Mouse (Mus musculus) heart, postnatal 36 days (tissue): ENCODE data around the gene Fbxw4. TPM values are rescaled to one million over a fixed set of nuclear protein-coding genes. Genes with fewer than 3 reads are reported as not detected.

Experiments used
- DNase-seq, 2 experiments: peaks; one replicate each; pipeline ENCODE4 v3.0.0; 2021 to 2022
- intact Hi-C: fragments of 180-260 bp; cut with DNase I; formaldehyde crosslinking; loops from one replicate; pipeline ENCODE4 v1.15.1; 2025
- total RNA-seq, 2 experiments: library from RNA; stranded (reverse); gene quantifications; 2 replicates each; pipeline ENCODE4 v1.2.3; 2021

The Fbxw4 gene
- total RNA-seq, 2 experiments from 2014 or later: 28.1 to 29.4 TPM

- no peak for DNase-seq
- intact Hi-C loops: no loop called here
Observed at GRCm38 (mm10) chr19:45616735-45617134, 43.4 kb downstream of the Fbxw4 start.

DNA sequence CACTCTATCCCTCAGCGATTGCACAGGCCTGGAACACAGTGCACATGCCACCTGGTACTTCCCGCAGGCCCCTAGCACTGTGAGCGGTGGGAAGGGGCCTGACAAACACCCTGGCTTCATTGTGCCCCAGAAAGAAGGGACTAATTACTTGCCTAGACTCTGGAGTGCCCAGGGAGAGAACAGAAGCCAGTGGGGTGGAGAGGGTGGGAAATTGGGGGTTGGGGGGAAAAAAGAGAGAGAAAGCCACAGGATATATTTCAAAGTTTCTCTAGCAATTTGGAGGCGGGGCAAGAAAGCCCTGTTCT, 43.9 kb downstream of the Fbxw4 start:
- intact Hi-C loops: no loop called here
- DNase-seq: no peak

DNA sequence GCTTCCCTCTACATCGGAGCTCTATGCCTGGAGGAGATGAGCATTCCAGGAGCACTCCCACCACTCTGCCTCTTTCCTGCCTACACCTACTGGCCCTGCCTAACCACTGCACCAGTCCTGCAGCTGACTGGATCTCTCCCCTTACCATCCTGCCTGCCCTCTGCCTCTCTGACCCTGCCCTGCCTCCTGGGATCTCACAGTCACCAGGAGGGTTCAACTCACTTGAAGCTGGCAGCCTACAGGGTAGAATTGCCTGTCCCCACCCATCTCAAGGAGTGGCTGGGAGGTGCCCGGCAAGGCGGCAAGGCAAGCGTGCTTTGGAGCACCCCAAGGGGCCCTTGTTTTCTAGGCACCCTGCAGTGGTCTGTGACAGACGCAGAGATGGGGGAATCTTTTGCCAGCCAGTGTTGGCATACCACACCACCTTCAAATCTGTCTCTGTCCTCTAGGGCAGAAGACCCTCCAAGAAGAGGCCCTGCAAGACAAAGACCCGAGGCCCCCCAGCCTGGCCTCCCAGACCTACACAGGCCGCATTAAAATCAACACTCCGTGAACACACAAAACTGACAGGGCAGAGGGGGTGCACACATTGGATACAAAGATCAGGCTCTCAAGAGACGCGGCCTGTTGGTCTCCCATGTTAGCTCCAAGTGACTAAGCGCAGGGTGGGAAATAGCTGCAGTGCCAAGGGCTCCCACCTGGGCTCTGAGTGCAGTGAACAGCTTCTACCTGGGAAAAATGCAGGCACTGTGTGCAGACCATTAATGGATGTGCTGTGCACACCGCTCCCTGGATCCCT, 44.5 kb downstream of the Fbxw4 start:
- DNase-seq: no peak
- intact Hi-C loops: no loop called here

- intact Hi-C loops: no loop called here
- no peak for DNase-seq
Observed at GRCm38 (mm10) chr19:45614928-45615327, 45.2 kb downstream of the Fbxw4 start.

GRCm38 (mm10) chr19:45614375-45614774, 45.7 kb downstream of the Fbxw4 start:
- intact Hi-C loops: no loop called here

GRCm38 (mm10) chr19:45610823-45611222, 49.3 kb downstream of the Fbxw4 start:
- intact Hi-C loops: no loop called here
- DNase-seq: no peak

More at GRCm38 (mm10) chr19:45614375-45614774, 45.7 kb downstream of the Fbxw4 start:
- no peak for DNase-seq

DNA sequence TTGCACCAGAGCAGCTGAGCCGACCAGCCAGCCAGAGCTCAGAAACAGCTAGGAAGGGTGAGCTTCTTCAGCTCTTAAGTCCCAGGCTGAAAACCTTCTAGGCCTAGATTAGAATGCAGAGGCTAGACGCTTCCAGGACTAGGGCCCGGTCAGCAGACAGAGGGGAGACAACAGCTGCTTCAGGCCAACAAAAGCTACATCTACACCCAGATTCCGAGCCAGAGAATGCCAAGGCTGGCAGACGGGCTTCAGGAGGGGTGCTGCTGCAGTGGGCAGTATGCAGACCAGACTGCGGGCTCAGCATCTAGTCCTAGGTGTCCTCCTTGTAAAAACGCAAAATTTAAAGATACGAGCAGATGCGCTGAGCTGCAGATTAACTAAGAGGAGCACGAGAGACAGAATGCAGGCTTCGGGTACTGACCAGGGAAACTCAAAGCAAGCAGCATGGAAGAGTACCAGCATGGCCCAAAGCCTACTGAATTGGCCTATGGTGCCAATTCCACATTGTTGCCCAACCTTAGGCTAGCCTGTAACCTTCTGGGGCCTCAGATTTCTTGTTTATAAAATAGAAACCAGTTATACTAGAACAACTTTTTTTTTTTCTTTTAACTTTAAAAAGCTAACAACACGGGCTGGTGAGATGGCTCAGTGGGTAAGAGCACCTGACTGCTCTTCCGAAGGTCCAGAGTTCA, 51.3 kb downstream of the Fbxw4 start:
- intact Hi-C loops: no loop called here
- no peak for DNase-seq

DNA sequence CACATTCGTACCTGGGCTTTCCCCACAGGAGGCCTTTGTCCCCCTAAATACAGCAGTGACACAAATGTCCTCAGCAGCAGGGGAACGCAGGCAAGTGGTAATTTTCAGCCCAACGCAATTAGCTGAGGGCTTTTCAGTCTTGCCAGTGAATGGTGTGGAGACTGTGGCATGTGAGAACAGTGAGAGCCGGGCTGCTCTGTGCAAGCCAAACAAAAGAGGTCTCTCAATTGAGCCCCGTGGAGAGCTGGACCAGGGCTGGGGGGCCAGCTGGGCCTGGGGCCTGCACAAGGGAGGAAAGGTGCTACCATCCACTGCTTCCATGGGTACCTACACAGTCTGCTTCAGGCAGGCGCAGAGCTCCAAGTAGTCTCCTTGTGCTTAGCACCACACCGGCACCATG, 52.6 kb downstream of the Fbxw4 start:
- intact Hi-C loops: no loop called here
- DNase-seq: no peak

DNA sequence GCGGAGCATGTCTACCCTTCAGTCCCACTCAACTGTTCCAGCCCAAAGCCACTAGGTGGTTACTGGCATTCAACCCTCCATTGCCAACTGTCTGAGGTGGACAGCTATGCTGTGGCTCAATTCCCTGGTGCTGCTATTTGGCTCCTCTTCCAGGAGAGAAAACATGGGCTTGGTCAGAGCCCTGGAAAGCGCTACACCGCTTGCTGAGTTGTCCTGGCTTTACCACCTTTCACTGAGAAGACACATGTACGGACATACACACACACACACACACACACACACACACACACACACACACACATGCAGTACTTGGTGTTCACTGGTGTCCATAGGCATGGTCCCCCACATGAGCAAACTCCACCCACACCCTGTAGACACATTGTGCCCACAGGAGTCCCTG, 53.4 kb downstream of the Fbxw4 start:
- intact Hi-C loops: no loop called here
- no peak for DNase-seq

DNA sequence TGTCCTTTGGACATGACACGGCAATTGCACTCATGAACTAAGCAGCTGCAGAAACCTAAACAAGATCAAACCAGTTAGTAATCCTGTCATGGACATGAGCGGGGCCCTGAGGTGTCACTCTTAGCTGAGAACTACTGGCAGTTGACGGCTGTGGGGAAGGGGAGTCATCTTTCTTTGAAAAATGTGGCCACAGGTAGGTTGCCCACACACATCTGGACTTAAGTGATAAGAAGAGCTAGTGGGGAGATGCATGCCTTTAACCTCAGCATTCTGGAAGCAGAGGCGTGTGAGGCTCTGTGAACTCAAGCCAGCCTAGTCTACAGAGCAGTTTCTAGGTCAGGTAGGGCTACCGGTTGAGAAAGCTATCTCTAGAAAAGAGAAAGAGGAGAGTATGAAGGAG, 57.5 kb downstream of the Fbxw4 start:
- no peak for DNase-seq
- intact Hi-C loops: no loop called here

- intact Hi-C loops: no loop called here
- no peak for DNase-seq
Observed at GRCm38 (mm10) chr19:45597106-45597505, 63.0 kb downstream of the Fbxw4 start.

DNA sequence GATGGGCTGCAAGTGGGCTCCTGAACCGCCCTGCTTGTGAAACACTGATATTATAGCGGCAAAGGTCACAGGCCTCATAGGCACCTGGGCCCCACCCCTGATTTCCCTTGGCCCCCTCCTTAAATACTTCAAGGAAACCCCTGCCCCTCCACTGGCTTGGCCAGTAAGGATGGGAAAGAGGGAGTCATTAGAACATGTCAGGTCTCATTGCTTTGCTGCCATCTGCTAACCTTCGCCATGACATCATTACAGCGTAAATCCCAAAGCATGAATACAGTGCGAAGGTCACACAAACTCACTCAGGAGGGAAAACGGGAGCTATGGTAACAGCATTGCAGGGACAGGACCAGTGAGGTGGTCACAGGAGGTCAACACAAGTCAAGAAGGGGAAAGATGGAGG, 63.7 kb downstream of the Fbxw4 start:
- intact Hi-C loops: no loop called here
- no peak for DNase-seq

DNA sequence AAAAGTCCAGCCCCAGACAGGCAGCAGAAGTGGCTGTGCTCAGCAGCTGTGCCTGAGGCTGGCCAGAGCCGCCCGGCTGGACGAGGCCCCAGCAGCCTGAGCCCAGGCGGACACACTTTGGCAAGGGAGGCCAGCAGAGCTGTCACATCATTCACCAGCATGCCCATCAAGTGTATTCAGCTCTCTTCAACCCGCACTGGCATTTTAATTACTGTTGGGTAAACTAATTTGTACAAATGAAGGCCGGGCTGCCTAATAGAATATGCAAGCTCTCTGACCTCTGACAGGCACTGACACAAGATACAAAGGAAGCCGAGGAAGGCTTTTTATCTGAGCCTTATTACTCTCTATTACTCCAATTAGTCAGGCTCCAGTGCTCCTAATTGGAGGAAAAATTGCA, 64.1 kb downstream of the Fbxw4 start:
- DNase-seq: peak; percentile 28 to 29
- intact Hi-C loops: no loop called here

DNA sequence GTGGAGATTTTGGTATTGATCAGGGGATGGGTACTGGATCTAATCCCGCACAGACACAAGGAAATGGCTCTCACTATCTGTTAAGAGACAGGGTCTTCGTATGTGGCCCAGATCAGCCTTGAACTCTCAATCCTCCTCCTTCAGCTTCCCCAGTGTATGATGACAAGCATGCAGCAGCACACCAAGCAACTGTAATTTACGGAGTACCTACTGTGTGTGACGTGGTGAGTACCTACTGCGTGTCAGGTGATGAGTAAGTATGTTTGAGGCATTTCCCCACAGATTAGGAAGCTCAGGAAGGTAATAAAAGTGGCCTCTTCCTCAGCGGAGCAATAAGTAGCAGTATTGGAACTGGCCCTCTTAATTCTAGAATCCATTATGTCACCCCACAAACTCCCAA, 64.6 kb downstream of the Fbxw4 start:
- intact Hi-C loops: no loop called here
- DNase-seq: no peak

DNA sequence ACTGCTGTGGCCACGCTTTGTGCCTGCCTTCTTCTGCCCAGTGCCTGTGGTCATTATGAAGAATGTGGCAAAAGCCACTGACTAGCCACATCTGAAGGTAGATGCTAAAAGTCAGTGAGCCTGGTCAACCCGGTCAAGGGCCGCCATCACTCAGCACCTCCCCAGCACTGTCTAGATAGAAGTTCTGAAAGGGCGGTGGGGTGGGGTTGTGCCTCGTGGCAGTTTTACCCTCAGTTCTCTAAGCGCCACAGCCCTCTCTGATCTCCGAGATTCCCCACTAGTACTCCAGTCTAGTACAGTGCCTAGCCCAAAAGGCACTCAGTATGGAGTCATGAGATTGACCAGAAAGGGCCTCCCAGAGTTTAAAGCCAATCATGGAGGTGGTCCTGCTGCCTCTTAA, 66.0 kb downstream of the Fbxw4 start:
- intact Hi-C loops: no loop called here
- no peak for DNase-seq

GRCm38 (mm10) chr19:45592916-45593315, 67.2 kb downstream of the Fbxw4 start:
- DNase-seq: no peak
- intact Hi-C loops: no loop called here

DNA sequence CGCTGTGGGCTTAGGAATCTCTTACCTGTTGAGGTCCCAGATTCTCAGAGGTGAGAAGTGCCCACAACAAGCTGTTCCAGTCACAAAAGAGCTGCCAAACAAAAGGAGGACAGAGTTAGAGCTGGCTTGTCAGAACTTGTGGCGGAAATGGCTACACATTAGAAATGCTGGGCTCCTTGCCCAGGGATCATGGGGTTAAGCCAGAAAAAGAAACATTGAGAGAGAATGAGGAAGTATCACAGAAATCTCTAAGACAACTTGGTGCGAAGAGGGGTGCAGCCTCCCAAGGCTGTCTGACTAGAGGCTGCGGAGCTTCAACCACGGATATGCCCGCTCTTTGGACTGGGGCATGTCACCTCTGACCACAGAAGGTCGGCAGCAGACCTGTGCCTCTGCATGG, 68.4 kb downstream of the Fbxw4 start:
- intact Hi-C loops: no loop called here
- peak; percentile 72 to 75 for DNase-seq

GRCm38 (mm10) chr19:45589761-45590160, 70.4 kb downstream of the Fbxw4 start:
- intact Hi-C loops: no loop called here
- DNase-seq: no peak

DNA sequence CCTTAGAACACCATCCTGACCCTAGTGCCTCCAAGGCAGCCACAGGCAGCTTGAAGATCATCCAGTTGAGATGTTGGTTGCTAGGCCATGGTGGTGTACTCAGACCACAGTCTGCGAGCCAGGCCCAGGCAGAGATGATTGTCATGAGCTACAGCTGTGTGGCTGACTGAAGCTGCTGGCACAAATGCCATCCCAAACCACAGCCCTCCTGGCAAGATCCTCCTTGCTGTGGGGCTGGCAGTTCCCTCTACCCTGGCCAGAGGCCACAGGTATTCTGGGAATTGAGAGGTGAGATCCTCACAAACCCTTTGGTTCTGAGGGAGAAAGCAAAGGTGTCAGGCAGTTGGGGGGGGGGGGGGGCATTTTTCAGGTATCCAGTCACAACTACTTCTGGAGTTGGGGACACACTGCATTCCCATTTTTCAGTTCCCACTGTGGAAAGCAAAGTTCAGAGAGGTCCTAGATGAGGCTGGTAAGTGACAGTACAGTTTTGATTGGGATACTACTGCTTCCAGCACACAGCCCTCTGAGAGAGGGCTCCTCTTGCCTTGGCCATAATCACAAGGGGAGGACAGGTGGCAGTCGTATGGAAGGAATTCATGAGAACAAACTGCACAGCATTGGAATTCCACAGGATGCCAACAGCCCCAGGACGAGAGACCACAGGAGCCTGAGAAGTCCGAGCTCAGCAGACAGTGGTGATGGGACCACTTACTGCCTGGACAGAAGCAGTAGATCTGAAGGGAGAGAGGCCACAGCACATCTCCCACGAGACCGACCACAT, 72.4 kb downstream of the Fbxw4 start:
- DNase-seq: peak; percentile 31 to 44
- intact Hi-C loops: no loop called here

GRCm38 (mm10) chr19:45586850-45587249, 73.3 kb downstream of the Fbxw4 start:
- intact Hi-C loops: no loop called here
- no peak for DNase-seq

DNA sequence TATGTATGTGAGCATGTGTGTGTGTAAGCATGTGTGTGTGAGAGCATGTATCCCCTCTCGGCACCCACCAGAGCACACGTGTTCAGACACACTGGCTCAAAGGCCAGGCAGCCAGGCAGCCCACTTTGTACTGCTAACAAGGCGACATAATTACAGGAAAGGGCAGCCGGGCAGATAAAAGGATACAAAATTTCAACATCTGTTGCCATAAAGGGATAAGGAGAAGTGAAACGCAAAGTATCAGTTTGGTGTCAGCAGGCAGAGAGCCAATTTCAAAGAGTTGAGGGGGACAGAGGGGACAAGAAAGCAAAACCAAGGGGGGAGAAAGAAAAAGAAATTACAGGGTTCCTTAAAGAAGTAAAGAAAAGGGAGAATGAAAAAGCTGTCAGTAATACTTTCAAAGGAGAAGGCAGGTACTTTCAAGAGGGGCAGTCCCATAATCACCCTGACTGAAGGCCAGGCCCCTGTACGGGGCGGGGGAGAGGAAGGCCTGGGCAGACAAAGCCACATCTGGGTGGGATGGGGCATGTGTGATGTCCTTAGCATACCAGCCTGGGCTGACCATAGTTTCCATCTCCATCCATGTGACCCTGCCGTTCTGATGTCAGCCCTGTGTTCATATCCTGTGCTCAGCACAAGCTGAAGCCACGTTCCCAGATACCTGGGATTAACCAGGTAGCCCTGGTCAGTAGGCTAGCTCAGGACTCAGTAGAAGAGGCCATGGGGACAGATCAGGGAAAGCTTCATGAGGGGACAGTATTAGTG, 75.1 kb downstream of the Fbxw4 start:
- no peak for DNase-seq
- intact Hi-C loops: no loop called here
